Mouse (Mus musculus) G1E (cell line): ENCODE results near the gene Tnfsf9.

Source experiments
- CTCF ChIP-seq: IDR thresholded peaks from 2 replicates; pipeline ENCODE4 v1.5.1; 2012; ENCODE audit warnings: low read depth, low read length, inconsistent platforms, mixed read lengths
- GATA1 ChIP-seq: IDR thresholded peaks from 2 replicates; pipeline ENCODE4 v1.6.1; 2012; ENCODE audit warnings: borderline replicate concordance, low read length, inconsistent platforms, mixed read lengths
- GATA2 ChIP-seq: IDR thresholded peaks from 2 replicates; pipeline ENCODE4 v1.6.1; 2012; ENCODE audit warnings: low read depth, low read length, inconsistent platforms, borderline replicate concordance
- POLR2AphosphoS5 ChIP-seq: IDR thresholded peaks from 2 replicates; pipeline ENCODE4 v1.6.1; 2012; ENCODE audit warnings: low read depth, low read length, inconsistent platforms; ENCODE audit not compliant: insufficient replicate concordance
- TAL1 ChIP-seq: conservative IDR thresholded peaks from 2 replicates; pipeline ENCODE4 v1.6.1; 2012; ENCODE audit warnings: low read depth, low read length, inconsistent platforms, mixed read lengths

DNA sequence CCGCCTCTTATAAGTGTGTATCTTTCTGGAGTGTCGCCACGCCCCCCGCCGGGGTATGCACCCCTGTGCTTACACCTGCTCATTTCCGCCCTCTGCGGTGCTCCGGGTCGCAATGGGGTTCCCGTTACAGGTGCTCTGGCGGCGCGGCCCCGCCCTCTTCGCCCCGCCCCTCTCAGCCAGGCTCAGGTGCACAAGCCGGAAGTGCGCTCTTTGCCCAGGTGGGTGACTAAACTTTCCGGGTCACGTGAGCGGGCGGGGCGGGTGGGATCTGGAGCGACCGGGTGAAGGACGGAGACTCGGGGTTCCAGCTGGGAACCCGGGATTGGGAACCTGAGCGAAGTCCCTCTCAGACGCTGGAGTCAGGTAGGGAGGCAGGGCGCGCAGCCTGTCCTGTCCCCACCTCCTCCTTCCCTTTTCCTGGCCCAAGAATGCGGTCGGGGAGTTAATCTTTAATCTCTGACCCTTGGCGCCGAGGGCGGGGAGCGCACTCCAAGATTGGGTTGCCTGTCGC, 43.1 kb upstream of the Tnfsf9 start:
- TF ChIP-seq CTCF (no peak), TAL1 (no peak), GATA1 (no peak), GATA2 (no peak), POLR2AphosphoS5 (no peak)
